Mouse (Mus musculus): ENCODE results near the gene Gm20509. TPM values are rescaled to one million over a fixed set of nuclear protein-coding genes. Genes with fewer than 3 reads are reported as not detected.

The Gm20509 gene
- total and polyA plus RNA-seq, 3 experiments = not detected

- H3K4me2 ChIP-seq (ENCODE audit: insufficient read depth, low read depth, poor library complexity, severe bottlenecking) = no peak overlapping the region
- peaks cover 4 to 29% of the 10 kb centered on the region in 2 experiments for H3K36me3 ChIP-seq (replicated peaks in 1 of 2; ENCODE audit: control insufficient read depth in 1 of 2, insufficient read depth in 1 of 2, low read length in 1 of 2)
- in situ Hi-C loops (cut with MboI; ENCODE audit: low pct_ligation_motif_present, low pct_unique_long_range_greater_than_20kb, low sequenced_read_pairs) (loop anchor here (5.0 to 25.0 kb wide), 3 partner anchors 52 to 332 kb away; partner anchors contain the start of genes Pigb and Rab27a), dilution Hi-C loops (cut with MboI; ENCODE audit: extremely low pct_ligation_motif_present, extremely low pct_unique_long_range_greater_than_20kb, low sequenced_read_pairs) (no loop called here)
- H3K27me3 ChIP-seq (replicated peaks) = no peaks in the 10 kb centered on the region
- DNase-seq (ENCODE audit: extremely low read depth) = no peak
- H3K27ac ChIP-seq (ENCODE audit: insufficient read depth, low read depth) = no peak overlapping the region
- H3K79me2 ChIP-seq (replicated peaks; ENCODE audit: control insufficient read depth, extremely low read depth, insufficient read depth, poor library complexity, severe bottlenecking) = no peaks in the 10 kb centered on the region
- H3K9me3 ChIP-seq (replicated peaks; ENCODE audit: low read length) = no peaks in the 10 kb centered on the region
- H3K9ac ChIP-seq (ENCODE audit: insufficient read depth, low read depth) = no peak overlapping the region
- no peak overlapping the region for H3K4me3 ChIP-seq (replicated peaks in 1 of 3; ENCODE audit: low read depth in 2 of 3, low read length in 2 of 3, poor library complexity in 1 of 3)
- peaks cover 0 to 10% of the 10 kb centered on the region in 2 experiments; a peak in 2 of 4 replicates for H3K4me1 ChIP-seq (ENCODE audit: control insufficient read depth in 1 of 2, insufficient read depth in 2 of 2)
- TF ChIP-seq RAD21 (IDR thresholded peaks at IDR 0.05; ENCODE audit: low read depth, low read length) = no peak
- TF ChIP-seq CHD1 (IDR thresholded peaks at IDR 0.05; ENCODE audit: low read depth, low read length) = no peak
- TF ChIP-seq TCF12 (IDR thresholded peaks at IDR 0.05; ENCODE audit: low read depth, low read length) = no peak
- no peak for TF ChIP-seq UBTF (IDR thresholded peaks at IDR 0.05; ENCODE audit: low read depth, low read length)
- no peak for TF ChIP-seq NRF1 (IDR thresholded peaks at IDR 0.05; ENCODE audit: low read depth, low read length)
- TF ChIP-seq ETS1 (conservative IDR thresholded peaks at IDR 0.05; ENCODE audit: low read depth, low read length) = no peak
- TF ChIP-seq POLR2A (IDR thresholded peaks at IDR 0.05; ENCODE audit: low read depth, low read length) = no peak
- TF ChIP-seq HCFC1 (IDR thresholded peaks at IDR 0.05; ENCODE audit: low read depth, low read length) = no peak
- TF ChIP-seq TBP (conservative IDR thresholded peaks at IDR 0.05; ENCODE audit: low read depth, low read length) = no peak
- no peak for TF ChIP-seq ELF1 (IDR thresholded peaks at IDR 0.05; ENCODE audit: low read depth, low read length)
- no peak for TF ChIP-seq EP300 (IDR thresholded peaks at IDR 0.05; ENCODE audit: low read length)
- TF ChIP-seq MAZ (IDR thresholded peaks at IDR 0.05; ENCODE audit: low read depth, low read length) = no peak
- TF ChIP-seq MXI1 (IDR thresholded peaks at IDR 0.05; ENCODE audit: low read depth, low read length) = no peak
- TF ChIP-seq POLR2AphosphoS2 (IDR thresholded peaks at IDR 0.05; ENCODE audit: low read depth, low read length) = no peak
- no peak for TF ChIP-seq MAX (IDR thresholded peaks at IDR 0.05; ENCODE audit: low read length)
- no peak for TF ChIP-seq JUND (conservative IDR thresholded peaks at IDR 0.05; ENCODE audit: low read depth, low read length)
- TF ChIP-seq MEF2A (IDR thresholded peaks at IDR 0.05; ENCODE audit: borderline replicate concordance, low read depth, low read length) = no peak
- no peak for TF ChIP-seq ZC3H11A (IDR thresholded peaks at IDR 0.05; ENCODE audit: low read depth, low read length)
- no peak for TF ChIP-seq JUN (IDR thresholded peaks at IDR 0.05; ENCODE audit: insufficient read depth, low read depth, low read length)
- TF ChIP-seq SIN3A (IDR thresholded peaks at IDR 0.05; ENCODE audit: low read length) = no peak
Observed at GRCm38 (mm10) chr9:73094580-73094979, 7.7 kb upstream of the Gm20509 start.

DNA sequence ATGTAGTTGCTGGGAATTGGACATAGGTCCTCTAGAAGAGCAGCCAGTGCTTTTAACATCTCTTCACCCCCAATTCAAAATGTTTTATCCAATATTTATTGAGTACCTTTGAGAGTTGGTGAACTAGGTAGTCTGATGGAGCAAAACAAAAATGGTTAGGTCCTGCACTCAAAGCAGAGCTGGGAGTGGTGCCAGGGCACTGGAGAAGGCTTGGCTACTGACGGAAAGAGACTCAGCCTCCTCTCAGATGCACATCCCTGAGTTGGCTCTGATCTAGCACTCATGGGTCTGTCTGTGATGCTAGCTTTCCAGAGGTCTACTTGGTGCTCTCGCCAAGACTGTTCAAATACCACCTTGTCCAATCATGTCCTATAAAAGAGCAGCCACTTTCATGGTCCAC is 4.4 kb upstream of the Gm20509 start:
- H3K9me3 ChIP-seq (replicated peaks; ENCODE audit: low read length) = no peaks in the 10 kb centered on the region
- peaks cover 4 to 24% of the 10 kb centered on the region in 2 experiments for H3K36me3 ChIP-seq (replicated peaks in 1 of 2; ENCODE audit: control insufficient read depth in 1 of 2, insufficient read depth in 1 of 2, low read length in 1 of 2)
- no peaks in the 10 kb centered on the region for H3K79me2 ChIP-seq (replicated peaks; ENCODE audit: control insufficient read depth, extremely low read depth, insufficient read depth, poor library complexity, severe bottlenecking)
- no peak overlapping the region for H3K4me3 ChIP-seq (replicated peaks in 1 of 3; ENCODE audit: low read depth in 2 of 3, low read length in 2 of 3, poor library complexity in 1 of 3)
- dilution Hi-C loops (cut with MboI; ENCODE audit: extremely low pct_ligation_motif_present, extremely low pct_unique_long_range_greater_than_20kb, low sequenced_read_pairs) (no loop called here), in situ Hi-C loops (cut with MboI; ENCODE audit: low pct_ligation_motif_present, low pct_unique_long_range_greater_than_20kb, low sequenced_read_pairs) (loop anchor here (25.0 kb wide), 1 partner anchor 336 kb away; no protein-coding TSS in a partner anchor)
- H3K27me3 ChIP-seq (replicated peaks) = no peaks in the 10 kb centered on the region
- H3K9ac ChIP-seq (ENCODE audit: insufficient read depth, low read depth) = no peak overlapping the region
- DNase-seq (ENCODE audit: extremely low read depth) = no peak
- H3K27ac ChIP-seq (ENCODE audit: insufficient read depth, low read depth) = no peak overlapping the region
- peaks cover 0 to 8% of the 10 kb centered on the region in 2 experiments; a peak in 1 of 4 replicates for H3K4me1 ChIP-seq (ENCODE audit: control insufficient read depth in 1 of 2, insufficient read depth in 2 of 2)
- TF ChIP-seq JUND (conservative IDR thresholded peaks at IDR 0.05; ENCODE audit: low read depth, low read length) (no peak), POLR2A (IDR thresholded peaks at IDR 0.05; ENCODE audit: low read depth, low read length) (no peak), BHLHE40 (IDR thresholded peaks at IDR 0.05; ENCODE audit: low read depth, low read length) (no peak), JUN (IDR thresholded peaks at IDR 0.05; ENCODE audit: insufficient read depth, low read depth, low read length) (no peak)
- H3K4me2 ChIP-seq (ENCODE audit: insufficient read depth, low read depth, poor library complexity, severe bottlenecking) = no peak overlapping the region
